Mouse (Mus musculus): ENCODE data around the gene Rnf44. TPM values are rescaled to one million over a fixed set of nuclear protein-coding genes. Genes with fewer than 3 reads are reported as not detected.

Rnf44 gene
- 74.0 and 92.7 TPM in 2 replicates for polyA plus RNA-seq (2014; fragmentation: Nextera tagmentation; extraction: Ambion mirVana)

DNA sequence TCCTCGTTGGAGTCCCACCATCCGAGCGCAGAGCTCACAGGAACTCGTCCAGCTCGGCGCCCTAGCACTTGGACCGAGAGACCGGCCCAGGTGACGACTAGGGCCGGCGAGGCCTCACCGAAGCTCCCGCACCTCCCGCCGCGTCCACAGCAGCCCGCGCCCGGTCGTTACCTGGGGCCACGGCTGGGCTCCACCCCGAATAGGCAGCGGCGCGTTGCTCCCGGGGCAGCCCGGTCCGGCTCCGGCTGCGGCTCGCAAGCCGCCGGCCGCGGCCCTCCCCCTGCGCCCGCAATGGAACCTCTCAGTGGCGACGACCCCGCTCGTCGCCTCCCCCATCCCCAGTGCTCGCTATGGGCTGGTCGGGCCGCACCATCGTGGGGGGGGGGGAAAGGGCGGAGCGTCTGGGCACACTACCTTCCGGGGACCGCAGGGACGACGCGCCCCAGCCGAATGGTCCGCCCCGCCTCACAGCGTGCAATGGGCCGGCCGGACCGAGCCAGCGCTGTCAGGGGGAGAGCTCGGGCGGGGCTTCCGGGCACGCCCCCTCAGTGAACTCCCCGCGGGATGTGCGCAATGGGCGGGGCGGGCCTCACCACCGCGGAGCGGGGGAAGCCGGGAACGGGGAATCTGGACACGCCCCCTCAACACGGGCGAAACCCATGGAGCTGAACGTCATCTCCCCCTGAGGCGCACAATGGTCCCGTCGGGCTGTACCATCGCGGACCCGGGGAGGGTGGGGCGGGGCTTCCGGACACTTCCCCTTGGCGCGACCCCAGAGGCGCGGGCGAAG is at the start of gene Rnf44:
Rnf44 (minus strand) TSS at position 350 of the 790 bp plus-strand sequence.
- Histone ChIP-seq H3K27me3 (ENCODE audit: control insufficient read depth, insufficient read depth, low read length) (no peaks in the 10 kb centered on the region), H3K36me3 (ENCODE audit: control insufficient read depth, insufficient read depth, low read length) (no peaks in the 10 kb centered on the region), H3K4me1 (ENCODE audit: control insufficient read depth, insufficient read depth, low read length) (peaks cover 14% of the 10 kb centered on the region), H3K27ac (ENCODE audit: low read depth, low read length) (peak within 1 kb of the TSS; percentile 94), H3K9ac (ENCODE audit: low read depth, low read length) (peak within 1 kb of the TSS; percentile 97), H3K4me2 (replicated peaks; ENCODE audit: low read depth, low read length) (peak within 1 kb of the TSS; percentile 83), H3K4me3 (ENCODE audit: low read length) (peak within 1 kb of the TSS; percentile 88), H3K9me3 (ENCODE audit: control insufficient read depth, low read length) (no peaks in the 10 kb centered on the region)
- peak; percentile 99 for ATAC-seq (ENCODE audit: low FRiP score, low TSS enrichment)
- under 1% methylated on average over 89 of the region's 92 CpGs for WGBS

GRCm38 (mm10) chr13:54738213-54738601 is 44.5 kb upstream of the Rnf44 start:
- no peak for ATAC-seq (ENCODE audit: low FRiP score, low TSS enrichment)
- Histone ChIP-seq H3K4me3 (ENCODE audit: low read length) (peak overlapping the region; percentile 40), H3K4me2 (replicated peaks; ENCODE audit: low read depth, low read length) (peak overlapping the region; percentile 71), H3K9me3 (ENCODE audit: control insufficient read depth, low read length) (no peaks in the 10 kb centered on the region), H3K27ac (ENCODE audit: low read depth, low read length) (no peak overlapping the region), H3K9ac (ENCODE audit: low read depth, low read length) (no peak overlapping the region), H3K27me3 (ENCODE audit: control insufficient read depth, insufficient read depth, low read length) (peaks cover 49% of the 10 kb centered on the region), H3K4me1 (ENCODE audit: control insufficient read depth, insufficient read depth, low read length) (0 out of 2 replicates have a peak, but pooled peaks cover 9% of the 10 kb centered on the region), H3K36me3 (ENCODE audit: control insufficient read depth, insufficient read depth, low read length) (no peaks in the 10 kb centered on the region)
- 5% methylated on average over 34 of the region's 34 CpGs for WGBS

- Histone ChIP-seq H3K9me3 (ENCODE audit: control insufficient read depth, low read length) (no peaks in the 10 kb centered on the region), H3K4me3 (ENCODE audit: low read length) (peak overlapping the region; percentile 40), H3K4me2 (replicated peaks; ENCODE audit: low read depth, low read length) (peak overlapping the region; percentile 71), H3K9ac (ENCODE audit: low read depth, low read length) (peak overlapping the region; percentile 42; the same call in 1 of the 2 replicates), H3K27ac (ENCODE audit: low read depth, low read length) (no peak overlapping the region), H3K27me3 (ENCODE audit: control insufficient read depth, insufficient read depth, low read length) (peaks cover 49% of the 10 kb centered on the region), H3K4me1 (ENCODE audit: control insufficient read depth, insufficient read depth, low read length) (0 out of 2 replicates have a peak, but pooled peaks cover 9% of the 10 kb centered on the region), H3K36me3 (ENCODE audit: control insufficient read depth, insufficient read depth, low read length) (no peaks in the 10 kb centered on the region)
- ATAC-seq (ENCODE audit: low FRiP score, low TSS enrichment), result peak; percentile 83; the same call in 1 of the 2 replicates
- WGBS, result 2% methylated on average over 70 of the region's 87 CpGs
These were observed 43.9 kb upstream of the Rnf44 start for GRCm38 (mm10) chr13:54737488-54738212.

GRCm38 (mm10) chr13:54736931-54737330 is 43.2 kb upstream of the Rnf44 start:
- H3K9me3 ChIP-seq (ENCODE audit: control insufficient read depth, low read length), result no peaks in the 10 kb centered on the region
- H3K9ac ChIP-seq (ENCODE audit: low read depth, low read length), result no peak overlapping the region
- no peaks in the 10 kb centered on the region for H3K36me3 ChIP-seq (ENCODE audit: control insufficient read depth, insufficient read depth, low read length)
- peaks cover 49% of the 10 kb centered on the region for H3K27me3 ChIP-seq (ENCODE audit: control insufficient read depth, insufficient read depth, low read length)
- 24% methylated on average over 3 of the region's 3 CpGs for WGBS
- no peak overlapping the region for H3K27ac ChIP-seq (ENCODE audit: low read depth, low read length)
- peak overlapping the region; percentile 71 for H3K4me2 ChIP-seq (replicated peaks; ENCODE audit: low read depth, low read length)
- no peak for ATAC-seq (ENCODE audit: low FRiP score, low TSS enrichment)
- H3K4me1 ChIP-seq (ENCODE audit: control insufficient read depth, insufficient read depth, low read length), result 0 out of 2 replicates have a peak, but pooled peaks cover 9% of the 10 kb centered on the region
- peak overlapping the region; percentile 40 for H3K4me3 ChIP-seq (ENCODE audit: low read length)

DNA sequence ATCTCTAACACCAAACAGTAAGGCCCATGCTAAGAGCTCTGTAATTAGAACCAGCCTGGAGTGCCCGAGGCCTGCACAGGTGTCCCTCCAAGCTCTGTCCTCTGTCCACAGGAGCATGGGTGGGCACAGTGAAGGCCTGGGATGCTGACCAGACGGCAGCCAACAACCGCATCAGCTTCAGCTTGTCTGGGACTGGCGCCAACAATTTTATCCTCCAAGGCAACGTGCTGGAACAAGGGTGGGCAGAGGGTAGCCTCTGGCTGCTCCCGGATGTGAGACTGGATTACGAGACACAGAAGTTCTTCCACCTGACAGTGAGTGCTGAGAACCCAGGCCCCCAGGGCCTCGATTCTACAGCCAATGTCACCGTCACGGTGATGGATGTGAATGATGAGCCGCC is 32.4 kb upstream of the Rnf44 start:
- no peak overlapping the region for H3K4me3 ChIP-seq (ENCODE audit: low read length)
- H3K27ac ChIP-seq (ENCODE audit: low read depth, low read length), result no peak overlapping the region
- H3K9ac ChIP-seq (ENCODE audit: low read depth, low read length), result no peak overlapping the region
- H3K27me3 ChIP-seq (ENCODE audit: control insufficient read depth, insufficient read depth, low read length), result no peaks in the 10 kb centered on the region
- 72% methylated on average over 11 of the region's 11 CpGs for WGBS
- H3K4me1 ChIP-seq (ENCODE audit: control insufficient read depth, insufficient read depth, low read length), result no peaks in the 10 kb centered on the region
- no peaks in the 10 kb centered on the region for H3K9me3 ChIP-seq (ENCODE audit: control insufficient read depth, low read length)
- H3K4me2 ChIP-seq (replicated peaks; ENCODE audit: low read depth, low read length), result no peak overlapping the region
- no peaks in the 10 kb centered on the region for H3K36me3 ChIP-seq (ENCODE audit: control insufficient read depth, insufficient read depth, low read length)
- no peak for ATAC-seq (ENCODE audit: low FRiP score, low TSS enrichment)

- no peaks in the 10 kb centered on the region for H3K9me3 ChIP-seq (ENCODE audit: control insufficient read depth, low read length)
- H3K9ac ChIP-seq (ENCODE audit: low read depth, low read length), result no peak overlapping the region
- WGBS, result 92% methylated on average over 3 of the region's 3 CpGs
- no peak overlapping the region for H3K4me3 ChIP-seq (ENCODE audit: low read length)
- no peak overlapping the region for H3K4me2 ChIP-seq (replicated peaks; ENCODE audit: low read depth, low read length)
- no peaks in the 10 kb centered on the region for H3K36me3 ChIP-seq (ENCODE audit: control insufficient read depth, insufficient read depth, low read length)
- no peaks in the 10 kb centered on the region for H3K4me1 ChIP-seq (ENCODE audit: control insufficient read depth, insufficient read depth, low read length)
- ATAC-seq (ENCODE audit: low FRiP score, low TSS enrichment), result no peak
- no peak overlapping the region for H3K27ac ChIP-seq (ENCODE audit: low read depth, low read length)
- H3K27me3 ChIP-seq (ENCODE audit: control insufficient read depth, insufficient read depth, low read length), result no peaks in the 10 kb centered on the region
These were observed 29.4 kb upstream of the Rnf44 start for GRCm38 (mm10) chr13:54723143-54723542.

- ATAC-seq (ENCODE audit: low FRiP score, low TSS enrichment), result no peak
- no peaks in the 10 kb centered on the region for H3K36me3 ChIP-seq (ENCODE audit: control insufficient read depth, insufficient read depth, low read length)
- no peaks in the 10 kb centered on the region for H3K9me3 ChIP-seq (ENCODE audit: control insufficient read depth, low read length)
- H3K27ac ChIP-seq (ENCODE audit: low read depth, low read length), result no peak overlapping the region
- H3K4me1 ChIP-seq (ENCODE audit: control insufficient read depth, insufficient read depth, low read length), result no peaks in the 10 kb centered on the region
- no peaks in the 10 kb centered on the region for H3K27me3 ChIP-seq (ENCODE audit: control insufficient read depth, insufficient read depth, low read length)
- H3K4me3 ChIP-seq (ENCODE audit: low read length), result no peak overlapping the region
- 3% methylated on average over 5 of the region's 5 CpGs for WGBS
- H3K4me2 ChIP-seq (replicated peaks; ENCODE audit: low read depth, low read length), result no peak overlapping the region
- no peak overlapping the region for H3K9ac ChIP-seq (ENCODE audit: low read depth, low read length)
These were observed 23.2 kb upstream of the Rnf44 start for GRCm38 (mm10) chr13:54716916-54717315.

- 72% methylated on average over 10 of the region's 10 CpGs for WGBS
- Histone ChIP-seq H3K27me3 (ENCODE audit: control insufficient read depth, insufficient read depth, low read length) (no peaks in the 10 kb centered on the region), H3K36me3 (ENCODE audit: control insufficient read depth, insufficient read depth, low read length) (no peaks in the 10 kb centered on the region), H3K4me1 (ENCODE audit: control insufficient read depth, insufficient read depth, low read length) (no peaks in the 10 kb centered on the region), H3K4me2 (replicated peaks; ENCODE audit: low read depth, low read length) (no peak overlapping the region), H3K9me3 (ENCODE audit: control insufficient read depth, low read length) (no peaks in the 10 kb centered on the region), H3K27ac (ENCODE audit: low read depth, low read length) (no peak overlapping the region), H3K4me3 (ENCODE audit: low read length) (no peak overlapping the region), H3K9ac (ENCODE audit: low read depth, low read length) (no peak overlapping the region)
- ATAC-seq (ENCODE audit: low FRiP score, low TSS enrichment), result no peak
These were observed 21.3 kb upstream of the Rnf44 start for GRCm38 (mm10) chr13:54714996-54715395.

DNA sequence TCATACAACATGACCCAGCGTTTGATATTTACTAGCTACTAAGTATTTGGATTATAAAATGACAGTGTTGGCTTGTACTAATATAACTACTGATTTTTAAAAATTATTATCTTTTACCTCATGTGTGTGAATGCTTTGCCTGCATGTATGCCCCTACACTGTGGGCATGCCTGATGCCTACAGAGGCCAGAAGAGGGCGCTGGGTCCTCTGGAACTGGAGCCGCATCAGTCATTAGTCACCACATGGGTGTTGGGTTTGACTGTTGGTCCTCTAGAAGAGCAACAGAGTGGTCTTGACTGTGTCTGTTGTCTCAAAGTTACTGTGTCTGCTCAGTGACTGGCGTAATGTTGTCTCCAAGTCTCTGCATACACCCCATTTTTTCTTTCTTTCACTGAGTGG is 20.7 kb upstream of the Rnf44 start:
- no peaks in the 10 kb centered on the region for H3K4me1 ChIP-seq (ENCODE audit: control insufficient read depth, insufficient read depth, low read length)
- H3K4me2 ChIP-seq (replicated peaks; ENCODE audit: low read depth, low read length), result no peak overlapping the region
- no peaks in the 10 kb centered on the region for H3K27me3 ChIP-seq (ENCODE audit: control insufficient read depth, insufficient read depth, low read length)
- H3K36me3 ChIP-seq (ENCODE audit: control insufficient read depth, insufficient read depth, low read length), result no peaks in the 10 kb centered on the region
- no peaks in the 10 kb centered on the region for H3K9me3 ChIP-seq (ENCODE audit: control insufficient read depth, low read length)
- H3K27ac ChIP-seq (ENCODE audit: low read depth, low read length), result no peak overlapping the region
- no peak overlapping the region for H3K4me3 ChIP-seq (ENCODE audit: low read length)
- ATAC-seq (ENCODE audit: low FRiP score, low TSS enrichment), result no peak
- H3K9ac ChIP-seq (ENCODE audit: low read depth, low read length), result no peak overlapping the region
- 43% methylated on average over 4 of the region's 4 CpGs for WGBS
